Mouse (Mus musculus) midbrain, embryonic 13.5 days (tissue): ENCODE results near the gene Spry2. TPM values are rescaled to one million over a fixed set of nuclear protein-coding genes. Genes with fewer than 3 reads are reported as not detected.
A peak's percentile ranks its signal among the peaks of the same experiment; 100 is the strongest.

Experiments
- ATAC-seq: fragments of 200-750 bp; cut with Nextera tagmentation; 2 replicates; pipeline ENCODE4 v1.8.0; 2017; ENCODE audit warnings: mild to moderate bottlenecking, moderate TSS enrichment, moderate library complexity
- H3K27ac ChIP-seq: fragments of 300-500 bp; sonication (generic); 2 replicates; pipeline ENCODE4 v1.5.1; 2015; ENCODE audit warnings: inconsistent platforms, mild to moderate bottlenecking, moderate library complexity
- H3K27me3 ChIP-seq: fragments of 300-500 bp; sonication (generic); 2 replicates; pipeline ENCODE4 v1.6.1; 2015; ENCODE audit warnings: mild to moderate bottlenecking, inconsistent platforms
- H3K36me3 ChIP-seq: fragments of 300-500 bp; sonication (generic); 2 replicates; pipeline ENCODE4 v1.6.1; 2015; ENCODE audit warnings: mild to moderate bottlenecking, inconsistent platforms
- H3K4me1 ChIP-seq: fragments of 300-500 bp; sonication (generic); replicated peaks from 2 replicates; pipeline ENCODE4 v1.6.1; 2015; ENCODE audit warnings: inconsistent platforms
- H3K4me2 ChIP-seq: fragments of 300-500 bp; sonication (generic); replicated peaks from 2 replicates; pipeline ENCODE4 v1.6.1; 2015; ENCODE audit warnings: moderate library complexity, mild to moderate bottlenecking, inconsistent platforms
- H3K4me3 ChIP-seq: fragments of 300-500 bp; sonication (generic); replicated peaks from 2 replicates; pipeline ENCODE4 v1.5.1; 2015; ENCODE audit warnings: mild to moderate bottlenecking, inconsistent platforms
- H3K9ac ChIP-seq: fragments of 300-500 bp; sonication (generic); replicated peaks from 2 replicates; pipeline ENCODE4 v1.6.1; 2015; ENCODE audit warnings: mild to moderate bottlenecking, inconsistent platforms
- H3K9me3 ChIP-seq: fragments of 300-500 bp; sonication (generic); 2 replicates; pipeline ENCODE4 v1.6.1; 2016; ENCODE audit warnings: mild to moderate bottlenecking, inconsistent platforms
- WGBS: fragments of 180-500 bp; shearing (Covaris S2); methylation state at CpG from one replicate; pipeline ENCODE4 v1.1.7; 2015; 5-methylcytosine and 5-hydroxymethylcytosine counted together
- polyA plus RNA-seq: library from polyadenylated mRNA; unstranded; fragments of >200 nt; fragmentation: Nextera tagmentation; extraction: Ambion mirVana; gene quantifications from 2 replicates; pipeline ENCODE4 v1.2.1, GENCODE M21; 2015

Spry2 gene
- polyA plus RNA-seq, 1 experiment from 2014 or later = 26.9 TPM

GRCm38 (mm10) chr14:105902807-105903206 is 6.2 kb upstream of the Spry2 start:
- no peak overlapping the region for H3K4me3 ChIP-seq
- no peak overlapping the region for H3K4me2 ChIP-seq
- no peak for ATAC-seq
- no peak overlapping the region for H3K27ac ChIP-seq
- 84% methylated on average over 7 of the region's 7 CpGs for WGBS
- H3K9ac ChIP-seq = no peak overlapping the region
- no peaks in the 10 kb centered on the region for H3K36me3 ChIP-seq
- peaks cover 3% of the 10 kb centered on the region; the same call in 1 of the 2 replicates for H3K4me1 ChIP-seq
- H3K27me3 ChIP-seq = 0 out of 2 replicates have a peak, but pooled peaks cover 6% of the 10 kb centered on the region
- no peaks in the 10 kb centered on the region for H3K9me3 ChIP-seq

GRCm38 (mm10) chr14:105900841-105901240 is 4.2 kb upstream of the Spry2 start:
- no peak overlapping the region for H3K9ac ChIP-seq
- no peaks in the 10 kb centered on the region for H3K36me3 ChIP-seq
- 96% methylated on average over 3 of the region's 3 CpGs for WGBS
- peaks cover 3% of the 10 kb centered on the region; the same call in 1 of the 2 replicates for H3K4me1 ChIP-seq
- H3K9me3 ChIP-seq = no peaks in the 10 kb centered on the region
- 0 out of 2 replicates have a peak, but pooled peaks cover 6% of the 10 kb centered on the region for H3K27me3 ChIP-seq
- H3K4me3 ChIP-seq = no peak overlapping the region
- no peak overlapping the region for H3K27ac ChIP-seq
- ATAC-seq = no peak
- H3K4me2 ChIP-seq = no peak overlapping the region

- peak overlapping the region; percentile 90; the same call in 1 of the 2 replicates for H3K9ac ChIP-seq
- H3K9me3 ChIP-seq = no peaks in the 10 kb centered on the region
- H3K4me3 ChIP-seq = peak overlapping the region; percentile 88
- no peak for ATAC-seq
- H3K27ac ChIP-seq = peak overlapping the region; percentile 99
- H3K36me3 ChIP-seq = no peaks in the 10 kb centered on the region
- H3K4me2 ChIP-seq = peak overlapping the region; percentile 83
- 0 out of 2 replicates have a peak, but pooled peaks cover 6% of the 10 kb centered on the region for H3K27me3 ChIP-seq
- peaks cover 10% of the 10 kb centered on the region for H3K4me1 ChIP-seq
- 2% methylated on average over 11 of the region's 11 CpGs for WGBS
Observed at GRCm38 (mm10) chr14:105899116-105899515, 2.5 kb upstream of the Spry2 start.

GRCm38 (mm10) chr14:105898266-105899111 is 1.9 kb upstream of the Spry2 start:
- under 1% methylated on average over 58 of the region's 58 CpGs for WGBS
- H3K27me3 ChIP-seq = 0 out of 2 replicates have a peak, but pooled peaks cover 6% of the 10 kb centered on the region
- H3K9me3 ChIP-seq = no peaks in the 10 kb centered on the region
- H3K4me3 ChIP-seq = peak overlapping the region; percentile 88
- H3K27ac ChIP-seq = peak overlapping the region; percentile 99
- peak overlapping the region; percentile 90 for H3K9ac ChIP-seq
- peaks cover 16% of the 10 kb centered on the region for H3K4me1 ChIP-seq
- peak; percentile 47 for ATAC-seq
- peak overlapping the region; percentile 83 for H3K4me2 ChIP-seq
- no peaks in the 10 kb centered on the region for H3K36me3 ChIP-seq

- Histone ChIP-seq H3K4me1 (peaks cover 25% of the 10 kb centered on the region), H3K36me3 (no peaks in the 10 kb centered on the region), H3K9me3 (no peaks in the 10 kb centered on the region), H3K27me3 (0 out of 2 replicates have a peak, but pooled peaks cover 6% of the 10 kb centered on the region), H3K9ac (peak overlapping the region; percentile 90), H3K4me2 (peak overlapping the region; percentile 83), H3K27ac (peak overlapping the region; percentile 99), H3K4me3 (peak overlapping the region; percentile 88)
- peak; percentile 60 for ATAC-seq
- 0% methylated on average over 27 of the region's 28 CpGs for WGBS
Observed at GRCm38 (mm10) chr14:105897569-105898101, 1.0 kb upstream of the Spry2 start.

GRCm38 (mm10) chr14:105895961-105896651 is 513 bp downstream of the Spry2 start:
- no peaks in the 10 kb centered on the region for H3K36me3 ChIP-seq
- WGBS = under 1% methylated on average over 50 of the region's 50 CpGs
- peak overlapping the region; percentile 99 for H3K27ac ChIP-seq
- peak overlapping the region; percentile 83 for H3K4me2 ChIP-seq
- H3K4me1 ChIP-seq = peaks cover 26% of the 10 kb centered on the region
- H3K4me3 ChIP-seq = peak overlapping the region; percentile 88
- peak overlapping the region; percentile 90 for H3K9ac ChIP-seq
- 0 out of 2 replicates have a peak, but pooled peaks cover 6% of the 10 kb centered on the region for H3K27me3 ChIP-seq
- no peaks in the 10 kb centered on the region for H3K9me3 ChIP-seq
- ATAC-seq = 0 out of 2 replicates have a peak, but pooled peaks have one; percentile 10

- Histone ChIP-seq H3K9me3 (no peaks in the 10 kb centered on the region), H3K4me3 (peak overlapping the region; percentile 88), H3K9ac (peak overlapping the region; percentile 90), H3K36me3 (no peaks in the 10 kb centered on the region), H3K27me3 (0 out of 2 replicates have a peak, but pooled peaks cover 6% of the 10 kb centered on the region), H3K4me1 (peaks cover 26% of the 10 kb centered on the region), H3K27ac (peak overlapping the region; percentile 99), H3K4me2 (peak overlapping the region; percentile 83)
- no peak for ATAC-seq
- under 1% methylated on average over 36 of the region's 36 CpGs for WGBS
Observed at GRCm38 (mm10) chr14:105894971-105895873, 1.4 kb downstream of the Spry2 start.

GRCm38 (mm10) chr14:105893623-105893995 is 3.0 kb downstream of the Spry2 start:
- H3K4me1 ChIP-seq = peaks cover 26% of the 10 kb centered on the region
- H3K27me3 ChIP-seq = no peaks in the 10 kb centered on the region
- H3K9me3 ChIP-seq = no peaks in the 10 kb centered on the region
- H3K27ac ChIP-seq = peak overlapping the region; percentile 42; the same call in 1 of the 2 replicates
- H3K4me3 ChIP-seq = peak overlapping the region; percentile 88
- peak overlapping the region; percentile 83 for H3K4me2 ChIP-seq
- peak overlapping the region; percentile 90 for H3K9ac ChIP-seq
- ATAC-seq = no peak
- H3K36me3 ChIP-seq = no peaks in the 10 kb centered on the region
- WGBS = 15% methylated on average over 9 of the region's 9 CpGs

GRCm38 (mm10) chr14:105892941-105893622 is 3.5 kb downstream of the Spry2 start:
- Histone ChIP-seq H3K4me3 (peak overlapping the region; percentile 88), H3K4me2 (peak overlapping the region; percentile 83), H3K27ac (peak overlapping the region; percentile 42; the same call in 1 of the 2 replicates), H3K36me3 (no peaks in the 10 kb centered on the region), H3K4me1 (peaks cover 23% of the 10 kb centered on the region), H3K9ac (peak overlapping the region; percentile 90), H3K27me3 (no peaks in the 10 kb centered on the region), H3K9me3 (no peaks in the 10 kb centered on the region)
- ATAC-seq = no peak
- WGBS = 35% methylated on average over 24 of the region's 24 CpGs

GRCm38 (mm10) chr14:105890516-105891231 is 5.9 kb downstream of the Spry2 start:
- H3K4me2 ChIP-seq = no peak overlapping the region
- H3K4me1 ChIP-seq = peaks cover 23% of the 10 kb centered on the region
- WGBS = 49% methylated on average over 5 of the region's 5 CpGs

More at GRCm38 (mm10) chr14:105890516-105891231, 5.9 kb downstream of the Spry2 start:
- H3K36me3 ChIP-seq = no peaks in the 10 kb centered on the region
- H3K27me3 ChIP-seq = no peaks in the 10 kb centered on the region
- no peak overlapping the region for H3K9ac ChIP-seq
- ATAC-seq = no peak
- no peak overlapping the region for H3K4me3 ChIP-seq
- H3K27ac ChIP-seq = no peak overlapping the region
- H3K9me3 ChIP-seq = no peaks in the 10 kb centered on the region
